Mouse (Mus musculus) G1E (cell line): ENCODE measurements around the gene Dpy19l3.

Source experiments
- CTCF ChIP-seq: IDR thresholded peaks from 2 replicates; pipeline ENCODE4 v1.5.1; 2012; ENCODE audit warnings: low read depth, low read length, inconsistent platforms, mixed read lengths
- GATA1 ChIP-seq: IDR thresholded peaks from 2 replicates; pipeline ENCODE4 v1.6.1; 2012; ENCODE audit warnings: borderline replicate concordance, low read length, inconsistent platforms, mixed read lengths
- POLR2AphosphoS5 ChIP-seq: IDR thresholded peaks from 2 replicates; pipeline ENCODE4 v1.6.1; 2012; ENCODE audit warnings: low read depth, low read length, inconsistent platforms; ENCODE audit not compliant: insufficient replicate concordance
- TAL1 ChIP-seq: conservative IDR thresholded peaks from 2 replicates; pipeline ENCODE4 v1.6.1; 2012; ENCODE audit warnings: low read depth, low read length, inconsistent platforms, mixed read lengths

- no peak for TF ChIP-seq CTCF
- TF ChIP-seq GATA1 = no peak
- peak; percentile 30; the same call in 1 of the 2 replicates for TF ChIP-seq TAL1
- TF ChIP-seq POLR2AphosphoS5 = no peak
These were observed 38.0 kb upstream of the Dpy19l3 start for GRCm38 (mm10) chr7:35792150-35792848.
